In genomic region chr13:51761186-51761813, GRCm38 (mm10) we compare ENCODE assay signal across 9 mouse cellular contexts. TPM values are rescaled to one million over a fixed set of nuclear protein-coding genes. Genes with fewer than 3 reads are reported as not detected.
DNase-seq lines count a peak whose midpoint lies in the region; ATAC-seq and TF ChIP-seq lines count a peak whose summit lies in the region.
"Had no signal": no experiment of that assay in that cellular context is flagged by ENCODE, and none has a peak within 500 bp of the region (broad histone marks: within the 10 kb centered on the region; RNA-seq: fewer than 3 reads in every experiment).

No protein-coding gene starts in this region.

- WGBS in heart, embryonic 14.5 days, result 32% methylated on average over 10 of the region's 10 CpGs
- WGBS in limb, embryonic 13.5 days, result 72% methylated on average over 10 of the region's 10 CpGs
- 72% methylated on average over 10 of the region's 10 CpGs for WGBS in intestine, embryonic 15.5 days

- H3K27ac ChIP-seq in heart, embryonic 14.5 days (replicated peaks in 1 of 2; ENCODE audit: control insufficient read depth in 1 of 2, insufficient read depth in 1 of 2, low read depth in 2 of 2, low read length in 2 of 2), result peak overlapping the region; percentile 64 to 76
- peak overlapping the region; percentile 79 for H3K27ac ChIP-seq in limb, embryonic 13.5 days
- H3K27ac ChIP-seq in intestine, embryonic 15.5 days, result no peak overlapping the region

- TF ChIP-seq CTCF in brain, embryonic 14.5 days (IDR thresholded peaks at IDR 0.05; ENCODE audit: borderline replicate concordance, extremely low read depth, insufficient read depth, insufficient read length), result no peak

- H3K27me3 ChIP-seq in heart, embryonic 14.5 days (ENCODE audit: control insufficient read depth, insufficient read depth, low read length), result no peaks in the 10 kb centered on the region
- no peaks in the 10 kb centered on the region for H3K27me3 ChIP-seq in limb, embryonic 13.5 days
- no peaks in the 10 kb centered on the region for H3K27me3 ChIP-seq in intestine, embryonic 15.5 days (replicated peaks)

- no peak overlapping the region for H3K4me2 ChIP-seq in heart, embryonic 14.5 days (ENCODE audit: low read length)
- H3K4me2 ChIP-seq in limb, embryonic 13.5 days (replicated peaks), result no peak overlapping the region
- H3K4me2 ChIP-seq in intestine, embryonic 15.5 days (replicated peaks), result no peak overlapping the region

- peaks cover 31 to 43% of the 10 kb centered on the region in 2 experiments for H3K4me1 ChIP-seq in heart, embryonic 14.5 days (ENCODE audit: control insufficient read depth in 2 of 2, insufficient read depth in 2 of 2, low read length in 2 of 2)
- peaks cover 47% of the 10 kb centered on the region for H3K4me1 ChIP-seq in limb, embryonic 13.5 days
- H3K4me1 ChIP-seq in intestine, embryonic 15.5 days (replicated peaks), result peaks cover 6% of the 10 kb centered on the region

- TF ChIP-seq POLR2A in brain, embryonic 14.5 days (IDR thresholded peaks at IDR 0.05; ENCODE audit: borderline replicate concordance, extremely low read depth, insufficient read depth, insufficient read length, poor library complexity, severe bottlenecking), result no peak

- ATAC-seq in heart, embryonic 14.5 days (ENCODE audit: insufficient number of reproducible peaks, insufficient read depth, low FRiP score, low read depth), result no peak
- ATAC-seq in limb, embryonic 13.5 days (ENCODE audit: low FRiP score, low read depth), result no peak
- ATAC-seq in intestine, embryonic 15.5 days, result no peak

- H3K4me3 ChIP-seq in heart, embryonic 14.5 days (ENCODE audit: control insufficient read depth in 1 of 2, insufficient read depth in 1 of 2, low read depth in 1 of 2, low read length in 2 of 2), result no peak overlapping the region
- no peak overlapping the region for H3K4me3 ChIP-seq in limb, embryonic 13.5 days
- no peak overlapping the region for H3K4me3 ChIP-seq in intestine, embryonic 15.5 days (replicated peaks)
- H3K4me3 ChIP-seq: erythroblast, embryonic 14.5 days had no signal

- H3K36me3 ChIP-seq in heart, embryonic 14.5 days (ENCODE audit: control insufficient read depth, insufficient read depth, low read length), result no peaks in the 10 kb centered on the region
- no peaks in the 10 kb centered on the region for H3K36me3 ChIP-seq in limb, embryonic 13.5 days
- H3K36me3 ChIP-seq in intestine, embryonic 15.5 days, result no peaks in the 10 kb centered on the region

- H3K9ac ChIP-seq in heart, embryonic 14.5 days (ENCODE audit: low read length), result peak overlapping the region; percentile 28; the same call in 1 of the 2 replicates
- no peak overlapping the region for H3K9ac ChIP-seq in limb, embryonic 13.5 days
- no peak overlapping the region for H3K9ac ChIP-seq in intestine, embryonic 15.5 days

- peak; percentile 42 for DNase-seq in embryo, embryonic 11 days
- DNase-seq in embryo, embryonic 10.5 days (ENCODE audit: low spot score), result no peak
- peak; percentile 90 for DNase-seq in brain, embryonic 14.5 days (ENCODE audit: low read depth)
- DNase-seq in spleen, postnatal 14 days (ENCODE audit: low spot score in 2 of 2), result no peak
- no peak for DNase-seq in cerebellum, postnatal 14 days

- H3K9me3 ChIP-seq in heart, embryonic 14.5 days (ENCODE audit: control insufficient read depth, low read length), result no peaks in the 10 kb centered on the region
- no peaks in the 10 kb centered on the region for H3K9me3 ChIP-seq in limb, embryonic 13.5 days
- no peaks in the 10 kb centered on the region for H3K9me3 ChIP-seq in intestine, embryonic 15.5 days

RNA-seq across cellular contexts. Expression of gene Sema4d, which starts 32.2 kb away (rescaled TPM):
- polyA plus RNA-seq in brain, embryonic 14.5 days (2012; rRNA removed), result 20.4 and 25.6 TPM in 2 replicates
- polyA plus RNA-seq in heart, embryonic 14.5 days (2014; fragmentation: Nextera tagmentation; extraction: Ambion mirVana), result 17.4 and 21.1 TPM in 2 replicates
- 4.4 and 5.8 TPM in 2 replicates for polyA plus RNA-seq in limb, embryonic 13.5 days (2015; fragmentation: Nextera tagmentation; extraction: Ambion mirVana)
- 6.2 and 7.0 TPM in 2 replicates for polyA plus RNA-seq in intestine, embryonic 15.5 days (2015; fragmentation: Nextera tagmentation; extraction: Ambion mirVana)

Comparison
In these comparisons a context has a peak if more than half of its experiments do, and no peak if none do; other contexts are left out.
1. DNase-seq: peak in embryo, embryonic 11 days (single experiment) and brain, embryonic 14.5 days (single experiment); none in embryo, embryonic 10.5 days (single experiment), spleen, postnatal 14 days (0 of 2) and cerebellum, postnatal 14 days (0 of 2).